Mouse (Mus musculus) limb, embryonic 10.5 days (tissue): ENCODE data around the gene Keap1. TPM values are rescaled to one million over a fixed set of nuclear protein-coding genes. Genes with fewer than 3 reads are reported as not detected.
A peak's percentile ranks its signal among the peaks of the same experiment; 100 is the strongest.

Experiments
- DNase-seq: peaks from one replicate; pipeline ENCODE4 v3.0.0-alpha.2; 2017; ENCODE audit warnings: low spot score
- H3K27ac ChIP-seq: fragments of 300-500 bp; sonication (generic); 2 replicates; pipeline ENCODE4 v1.5.1; 2016; ENCODE audit warnings: mild to moderate bottlenecking
- H3K27me3 ChIP-seq: fragments of 300-500 bp; sonication (generic); 2 replicates; pipeline ENCODE4 v1.6.1; 2016; ENCODE audit warnings: low read depth, mild to moderate bottlenecking; ENCODE audit not compliant: poor library complexity, severe bottlenecking
- H3K36me3 ChIP-seq: fragments of 300-500 bp; sonication (generic); 2 replicates; pipeline ENCODE4 v1.6.1; 2016; ENCODE audit warnings: mild to moderate bottlenecking, moderate library complexity
- H3K4me1 ChIP-seq: fragments of 300-500 bp; sonication (generic); 2 replicates; pipeline ENCODE4 v1.6.1; 2016
- H3K4me3 ChIP-seq: fragments of 300-500 bp; sonication (generic); 2 replicates; pipeline ENCODE4 v1.5.1; 2016; ENCODE audit warnings: mild to moderate bottlenecking, moderate library complexity
- H3K9me3 ChIP-seq: fragments of 300-500 bp; sonication (generic); replicated peaks from 2 replicates; pipeline ENCODE4 v1.6.1; 2016; ENCODE audit warnings: mild to moderate bottlenecking
- WGBS: fragments of 180-500 bp; shearing (Covaris S2); methylation state at CpG from one replicate; pipeline ENCODE4 v1.1.7; 2016; 5-methylcytosine and 5-hydroxymethylcytosine counted together
- polyA plus RNA-seq: library from polyadenylated mRNA; unstranded; fragments of >200 nt; fragmentation: Nextera tagmentation; extraction: Ambion mirVana; gene quantifications from 2 replicates; pipeline ENCODE4 v1.2.1, GENCODE M21; 2016

Keap1 gene
- polyA plus RNA-seq, 1 experiment from 2014 or later = 61.7 TPM

DNA sequence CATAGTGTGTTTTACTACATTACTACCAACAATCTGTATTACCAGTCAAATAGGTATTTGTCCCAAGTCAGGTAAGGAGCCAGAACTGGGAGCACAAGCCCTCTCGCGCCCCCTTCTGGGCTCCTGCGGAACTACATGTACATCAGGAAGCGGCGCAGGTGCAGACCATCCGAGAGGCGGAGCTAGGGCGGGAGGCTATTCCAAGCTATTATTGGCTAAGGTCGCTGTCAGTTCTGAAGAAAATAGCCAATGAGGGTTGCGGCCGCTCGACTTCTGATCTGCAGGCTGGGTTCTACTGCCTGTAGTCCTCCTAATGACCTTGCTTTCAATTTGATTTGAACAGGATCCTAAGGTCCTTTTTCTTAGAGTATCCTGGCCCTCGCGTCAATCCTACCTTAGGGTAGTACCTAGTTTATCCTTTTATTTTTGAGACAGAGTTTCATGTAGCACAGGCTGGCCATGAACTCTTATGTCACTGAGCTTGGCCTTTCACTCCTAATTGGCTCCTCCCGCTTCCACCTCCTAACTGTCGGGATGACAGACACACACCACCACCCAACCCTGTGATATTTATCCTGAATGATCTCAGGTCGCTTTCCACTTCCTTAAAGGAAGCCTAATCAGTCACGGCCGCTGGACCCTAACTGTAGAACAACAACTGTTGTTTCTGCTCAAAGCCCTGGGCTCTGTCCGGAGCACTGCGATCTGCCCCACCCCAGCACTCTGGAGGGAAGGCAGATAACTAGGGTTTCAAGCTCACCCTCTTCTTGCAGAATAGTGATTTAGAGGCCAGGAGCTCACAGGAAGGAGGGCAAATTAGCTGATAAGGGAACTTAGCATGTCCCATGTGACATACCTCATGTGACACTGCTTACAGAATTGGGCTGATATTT lies 18.4 kb downstream of the Keap1 start:
- H3K9me3 ChIP-seq = no peaks in the 10 kb centered on the region
- WGBS = 16% methylated on average over 21 of the region's 21 CpGs
- H3K36me3 ChIP-seq = no peaks in the 10 kb centered on the region
- peak overlapping the region; percentile 40 for H3K4me3 ChIP-seq
- peaks cover 18% of the 10 kb centered on the region for H3K4me1 ChIP-seq
- DNase-seq = peak; percentile 94
- peaks cover 12% of the 10 kb centered on the region; the same call in 1 of the 2 replicates for H3K27me3 ChIP-seq
- H3K27ac ChIP-seq = no peak overlapping the region

- Histone ChIP-seq H3K27ac (no peak overlapping the region), H3K36me3 (no peaks in the 10 kb centered on the region), H3K4me1 (peaks cover 9% of the 10 kb centered on the region), H3K27me3 (peaks cover 12% of the 10 kb centered on the region; the same call in 1 of the 2 replicates), H3K4me3 (no peak overlapping the region), H3K9me3 (no peaks in the 10 kb centered on the region)
- no peak for DNase-seq
- whole genome bisulfite sequencing = 54% methylated on average over 3 of the region's 3 CpGs
Measured at GRCm38 (mm10) chr9:21219820-21220219, 19.3 kb downstream of the Keap1 start.

DNA sequence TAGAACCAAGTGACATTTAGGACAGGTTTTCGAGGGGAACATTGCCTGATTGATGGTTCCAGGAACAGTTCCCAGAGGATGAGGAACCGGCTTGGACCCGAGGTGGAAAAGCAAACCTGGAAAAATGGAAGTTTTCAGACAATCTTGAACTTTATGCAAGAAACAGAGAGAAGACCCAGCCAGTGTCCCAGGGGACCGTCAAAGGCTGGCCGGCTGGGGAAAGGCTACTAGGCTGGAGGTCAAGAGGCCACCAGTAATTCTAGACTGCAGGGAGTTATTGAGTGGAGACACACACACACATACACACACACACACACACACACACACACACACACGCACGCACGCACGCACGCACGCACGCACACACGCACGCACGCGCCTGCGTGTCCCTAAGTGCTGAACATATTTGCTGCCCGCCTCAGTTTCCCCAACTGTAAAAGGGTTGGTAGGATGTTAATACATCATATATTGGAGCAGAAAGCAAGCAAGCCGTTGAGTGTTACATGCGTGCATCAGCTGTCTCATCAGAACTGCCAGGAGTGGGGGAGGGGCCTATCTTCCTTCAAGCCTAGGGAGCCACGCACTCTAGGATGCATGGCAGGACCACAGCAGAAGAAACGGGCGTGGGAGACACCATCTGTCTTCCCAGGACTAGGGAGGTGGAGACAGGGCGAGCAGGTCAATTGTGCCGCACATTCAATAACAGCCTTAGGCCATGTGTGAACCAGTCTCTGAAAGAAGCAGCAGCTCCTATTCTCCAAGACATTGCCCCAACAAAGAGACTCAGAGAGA lies 22.9 kb downstream of the Keap1 start:
- WGBS = 71% methylated on average over 25 of the region's 25 CpGs
- Histone ChIP-seq H3K27me3 (peaks cover 12% of the 10 kb centered on the region; the same call in 1 of the 2 replicates), H3K4me1 (peaks cover 9% of the 10 kb centered on the region), H3K4me3 (no peak overlapping the region), H3K9me3 (no peaks in the 10 kb centered on the region), H3K27ac (no peak overlapping the region), H3K36me3 (no peaks in the 10 kb centered on the region)
- no peak for DNase-seq

GRCm38 (mm10) chr9:21213617-21214190 lies 25.5 kb downstream of the Keap1 start:
- H3K4me1 ChIP-seq = peaks cover 13% of the 10 kb centered on the region
- no peaks in the 10 kb centered on the region for H3K9me3 ChIP-seq
- H3K4me3 ChIP-seq = no peak overlapping the region
- no peak overlapping the region for H3K27ac ChIP-seq
- WGBS = 42% methylated on average over 7 of the region's 7 CpGs
- DNase-seq = peak; percentile 69
- H3K27me3 ChIP-seq = peaks cover 12% of the 10 kb centered on the region; the same call in 1 of the 2 replicates
- no peaks in the 10 kb centered on the region for H3K36me3 ChIP-seq

GRCm38 (mm10) chr9:21211624-21212023 lies 27.5 kb downstream of the Keap1 start:
- no peak overlapping the region for H3K4me3 ChIP-seq
- no peak for DNase-seq
- 0 out of 2 replicates have a peak, but pooled peaks cover under 1% of the 10 kb centered on the region for H3K27me3 ChIP-seq
- H3K27ac ChIP-seq = no peak overlapping the region
- H3K4me1 ChIP-seq = peaks cover 13% of the 10 kb centered on the region
- no peaks in the 10 kb centered on the region for H3K36me3 ChIP-seq
- H3K9me3 ChIP-seq = no peaks in the 10 kb centered on the region
- 88% methylated on average over 7 of the region's 7 CpGs for WGBS

GRCm38 (mm10) chr9:21210821-21211220 lies 28.3 kb downstream of the Keap1 start:
- no peaks in the 10 kb centered on the region for H3K27me3 ChIP-seq
- H3K27ac ChIP-seq = peak overlapping the region; percentile 30; the same call in 1 of the 2 replicates
- 78% methylated on average over 6 of the region's 6 CpGs for WGBS

GRCm38 (mm10) chr9:21208626-21209025 lies 30.5 kb downstream of the Keap1 start:
- peaks cover 24% of the 10 kb centered on the region for H3K4me1 ChIP-seq
- no peak for DNase-seq
- H3K9me3 ChIP-seq = no peaks in the 10 kb centered on the region
- no peak overlapping the region for H3K4me3 ChIP-seq
- whole genome bisulfite sequencing = 69% methylated on average over 2 of the region's 2 CpGs
- H3K27ac ChIP-seq = no peak overlapping the region
- H3K27me3 ChIP-seq = no peaks in the 10 kb centered on the region
- no peaks in the 10 kb centered on the region for H3K36me3 ChIP-seq

More at GRCm38 (mm10) chr9:21210821-21211220, 28.3 kb downstream of the Keap1 start:
- DNase-seq = no peak
- Histone ChIP-seq H3K36me3 (no peaks in the 10 kb centered on the region), H3K4me3 (no peak overlapping the region), H3K4me1 (peaks cover 9% of the 10 kb centered on the region), H3K9me3 (no peaks in the 10 kb centered on the region)

GRCm38 (mm10) chr9:21206848-21207247 lies 32.3 kb downstream of the Keap1 start:
- no peak overlapping the region for H3K27ac ChIP-seq

DNA sequence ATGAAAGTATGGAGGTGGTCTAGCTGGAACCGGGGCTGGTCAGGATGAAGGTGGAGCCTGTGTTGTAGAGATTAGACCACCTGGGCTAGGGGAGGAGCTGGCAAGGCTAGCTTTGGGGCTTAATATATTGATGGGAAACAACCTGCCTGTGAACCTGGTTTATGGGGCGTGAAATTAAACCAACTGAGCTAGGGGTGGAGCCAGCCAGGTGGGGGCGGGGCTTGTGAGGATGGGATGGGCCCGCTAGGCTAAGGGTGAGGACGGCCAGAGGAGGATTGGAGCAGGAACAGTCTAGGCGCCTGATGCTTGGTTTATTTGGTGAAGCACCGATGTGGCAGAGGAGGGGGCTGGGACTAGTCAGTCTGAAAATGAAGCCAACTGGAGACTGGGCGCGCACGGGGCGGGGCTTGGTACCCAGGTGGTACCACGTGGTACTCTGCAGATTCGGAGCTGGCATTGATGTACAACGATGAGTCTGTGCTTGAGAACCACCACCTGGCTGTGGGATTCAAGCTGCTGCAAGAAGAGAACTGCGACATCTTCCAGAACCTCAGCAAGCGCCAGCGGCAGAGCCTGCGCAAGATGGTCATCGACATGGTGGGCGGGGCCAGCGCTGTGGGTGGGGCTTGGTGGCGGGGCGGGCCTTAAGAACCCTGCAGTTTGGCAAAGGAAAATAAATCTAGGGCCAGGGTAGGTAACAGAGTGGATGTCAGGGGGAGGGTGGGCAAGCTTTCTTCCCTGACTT lies 34.5 kb downstream of the Keap1 start:
- Histone ChIP-seq H3K27ac (peak overlapping the region; percentile 62), H3K27me3 (no peaks in the 10 kb centered on the region), H3K9me3 (no peaks in the 10 kb centered on the region), H3K4me1 (peaks cover 15% of the 10 kb centered on the region), H3K36me3 (no peaks in the 10 kb centered on the region), H3K4me3 (peak overlapping the region; percentile 58)
- DNase-seq = peak; percentile 73
- 3% methylated on average over 23 of the region's 23 CpGs for WGBS

More at GRCm38 (mm10) chr9:21206848-21207247, 32.3 kb downstream of the Keap1 start:
- DNase-seq = no peak
- Histone ChIP-seq H3K9me3 (no peaks in the 10 kb centered on the region), H3K4me1 (peaks cover 24% of the 10 kb centered on the region), H3K36me3 (no peaks in the 10 kb centered on the region), H3K27me3 (no peaks in the 10 kb centered on the region), H3K4me3 (no peak overlapping the region)
- WGBS = 91% methylated on average over 6 of the region's 6 CpGs

GRCm38 (mm10) chr9:21204156-21204527 lies 35.0 kb downstream of the Keap1 start:
- Histone ChIP-seq H3K4me1 (peaks cover 15% of the 10 kb centered on the region), H3K27ac (peak overlapping the region; percentile 62; the same call in 1 of the 2 replicates), H3K4me3 (peak overlapping the region; percentile 58), H3K36me3 (no peaks in the 10 kb centered on the region), H3K9me3 (no peaks in the 10 kb centered on the region), H3K27me3 (no peaks in the 10 kb centered on the region)
- WGBS = 19% methylated on average over 8 of the region's 8 CpGs
- peak; percentile 30 for DNase-seq

DNA sequence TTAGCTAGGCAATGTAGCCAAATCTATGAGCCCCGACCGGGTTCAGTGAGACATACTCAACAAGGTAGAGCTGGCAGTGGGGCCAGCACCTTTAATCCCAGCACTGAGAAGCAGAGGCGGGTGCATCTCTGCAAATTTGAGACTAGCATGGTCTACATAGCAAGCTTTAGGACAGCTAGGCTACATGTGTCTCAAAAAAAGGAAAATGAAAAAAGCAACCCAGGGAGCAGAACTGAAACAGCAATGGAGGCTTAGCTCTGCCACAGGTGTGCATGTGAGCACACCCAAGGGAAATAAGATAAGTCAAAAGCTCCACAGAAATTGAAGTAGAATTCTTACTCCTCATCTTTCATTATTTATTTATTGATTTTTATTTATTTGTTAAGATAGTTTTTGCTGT lies 40.2 kb downstream of the Keap1 start:
- Histone ChIP-seq H3K27ac (no peak overlapping the region), H3K4me1 (peaks cover 31% of the 10 kb centered on the region), H3K9me3 (no peaks in the 10 kb centered on the region), H3K27me3 (no peaks in the 10 kb centered on the region), H3K4me3 (no peak overlapping the region), H3K36me3 (no peaks in the 10 kb centered on the region)
- WGBS = 93% methylated on average over 3 of the region's 3 CpGs
- no peak for DNase-seq

- DNase-seq = peak; percentile 63
- Histone ChIP-seq H3K9me3 (no peaks in the 10 kb centered on the region), H3K27me3 (no peaks in the 10 kb centered on the region), H3K36me3 (no peaks in the 10 kb centered on the region), H3K4me1 (peaks cover 31% of the 10 kb centered on the region), H3K27ac (peak overlapping the region; percentile 4; the same call in 1 of the 2 replicates), H3K4me3 (peak overlapping the region; percentile 21; the same call in 1 of the 2 replicates)
- WGBS = 27% methylated on average over 4 of the region's 4 CpGs
Measured at GRCm38 (mm10) chr9:21197981-21198380, 41.2 kb downstream of the Keap1 start.
